Mouse (Mus musculus) Patski (cell line): Measurements from ENCODE around the gene Cda. TPM values are rescaled to one million over a fixed set of nuclear protein-coding genes. Genes with fewer than 3 reads are reported as not detected.
A peak's percentile ranks its signal among the peaks of the same experiment; 100 is the strongest.

Source experiments
- ATAC-seq: fragments of 100-300 bp; one replicate; pipeline ENCODE4 v1.8.0; 2021
- CTCF ChIA-PET: fragments of 350-600 bp; sonication (Branson Sonifier 250); formaldehyde crosslinking; loops from one replicate; lab custom pipeline; 2022; ENCODE audit warnings: inconsistent platforms; lab: Charles Lee
- POLR2A ChIA-PET: fragments of 350-600 bp; sonication (Branson Sonifier 250); formaldehyde crosslinking; loops from one replicate; lab custom pipeline; 2022; ENCODE audit warnings: antibody characterized with exemption, inconsistent platforms; lab: Charles Lee
- DNase-seq: peaks from one replicate; pipeline ENCODE4 v3.0.0-alpha.2; 2011; ENCODE audit warnings: low read depth, low spot score
- H3K27me3 ChIP-seq: fragments of 371-371 bp; one replicate; pipeline ENCODE4 v1.5.1; 2021
- CTCF ChIP-seq: fragments of 100-300 bp; IDR thresholded peaks from one replicate; pipeline ENCODE4 v1.5.1; 2021
- in situ Hi-C: fragments of 300-500 bp; cut with MboI; formaldehyde crosslinking; loops from 3 replicates; pipeline ENCODE4 v1.11.1; 2018; ENCODE audit warnings: low pct_unique_long_range_greater_than_20kb, mixed read lengths
- polyA plus RNA-seq: library from polyadenylated mRNA; unstranded; gene quantifications from one replicate; pipeline ENCODE4 v1.2.3, GENCODE M21; 2021

The Cda gene
- polyA plus RNA-seq, 1 experiment from 2014 or later, result 0.32 TPM

DNA sequence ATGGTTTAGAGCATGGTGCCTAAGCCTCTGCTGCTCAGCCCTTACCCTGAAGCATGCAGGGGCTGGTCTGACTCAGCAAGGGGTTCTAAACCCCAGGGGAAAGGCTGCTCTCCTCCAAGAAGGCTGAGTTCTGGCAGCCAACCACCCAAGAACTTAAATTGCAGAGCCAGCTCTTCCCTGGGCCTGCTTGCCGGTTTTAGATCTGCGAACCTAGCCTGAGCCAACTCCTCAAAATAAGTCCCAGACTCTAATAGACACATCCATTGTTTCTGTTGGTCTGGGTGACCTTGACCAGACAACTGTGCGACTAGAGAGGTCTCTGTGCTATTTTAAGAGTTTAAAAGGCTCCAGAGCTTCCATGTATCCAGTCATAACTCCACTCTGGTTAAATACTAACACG, 44.0 kb downstream of the Cda start:
- DNase-seq, result no peak
- POLR2A ChIA-PET, result no interaction called here
- in situ Hi-C loops, result no loop called here
- no peaks in the 10 kb centered on the region for H3K27me3 ChIP-seq
- ATAC-seq, result no peak
- CTCF ChIA-PET, result interaction anchor here (0.9 to 1.3 kb wide), 3 partner anchors 9 to 104 kb away, joined by 3 read pairs; no protein-coding TSS in a partner anchor
- TF ChIP-seq CTCF, result no peak

DNA sequence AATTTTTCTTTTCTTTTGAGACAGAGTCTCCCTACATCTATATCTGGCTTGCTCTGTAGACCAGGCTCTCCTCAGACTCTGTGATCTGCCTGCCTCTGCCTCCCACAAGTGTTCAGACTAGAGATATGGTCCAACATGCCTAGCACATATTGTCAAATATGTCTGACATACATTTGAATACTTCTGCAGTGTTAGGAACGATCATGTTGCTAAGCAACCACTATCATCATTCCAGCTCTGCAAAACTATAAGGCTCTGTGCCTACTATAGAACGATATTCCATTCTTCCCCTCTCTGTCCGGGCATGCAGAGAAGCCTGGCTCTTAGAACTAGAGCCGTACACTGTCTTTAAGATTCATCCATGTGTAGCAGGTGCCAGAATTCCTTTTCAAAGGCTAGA, 45.1 kb downstream of the Cda start:
- POLR2A ChIA-PET, result no interaction called here
- no peak for TF ChIP-seq CTCF
- CTCF ChIA-PET, result interaction anchor here (1.0 to 1.3 kb wide), 2 partner anchors 56 to 105 kb away, joined by 3 read pairs; no protein-coding TSS in a partner anchor
- DNase-seq (no peak), ATAC-seq (no peak)
- in situ Hi-C loops, result no loop called here
- H3K27me3 ChIP-seq, result no peaks in the 10 kb centered on the region

DNA sequence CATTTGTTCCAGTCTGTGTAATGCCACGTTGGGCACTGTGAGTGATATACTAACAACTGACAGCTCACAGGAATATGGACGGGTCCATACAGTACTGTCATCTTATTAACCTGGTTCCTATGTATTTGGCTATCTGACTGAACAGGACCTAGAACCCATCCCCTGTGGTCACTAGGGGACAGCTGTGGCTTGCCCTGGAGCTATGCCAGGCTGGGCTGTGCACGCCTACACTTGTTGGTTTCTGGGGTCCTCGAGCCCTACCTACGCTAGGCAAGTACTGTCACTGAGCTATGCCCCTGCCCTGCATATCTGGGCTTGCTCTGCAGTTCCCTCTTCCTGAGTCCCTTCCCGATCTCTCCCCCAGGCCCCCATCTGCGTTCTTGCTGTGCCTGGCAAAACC, 46.3 kb downstream of the Cda start:
- CTCF ChIA-PET, result interaction anchor here (1.3 kb wide), 1 partner anchor 58 kb away, joined by 3 read pairs; no protein-coding TSS in a partner anchor
- in situ Hi-C loops, result no loop called here
- no peaks in the 10 kb centered on the region for H3K27me3 ChIP-seq
- ATAC-seq, result no peak
- POLR2A ChIA-PET, result no interaction called here
- DNase-seq, result no peak
- no peak for TF ChIP-seq CTCF

DNA sequence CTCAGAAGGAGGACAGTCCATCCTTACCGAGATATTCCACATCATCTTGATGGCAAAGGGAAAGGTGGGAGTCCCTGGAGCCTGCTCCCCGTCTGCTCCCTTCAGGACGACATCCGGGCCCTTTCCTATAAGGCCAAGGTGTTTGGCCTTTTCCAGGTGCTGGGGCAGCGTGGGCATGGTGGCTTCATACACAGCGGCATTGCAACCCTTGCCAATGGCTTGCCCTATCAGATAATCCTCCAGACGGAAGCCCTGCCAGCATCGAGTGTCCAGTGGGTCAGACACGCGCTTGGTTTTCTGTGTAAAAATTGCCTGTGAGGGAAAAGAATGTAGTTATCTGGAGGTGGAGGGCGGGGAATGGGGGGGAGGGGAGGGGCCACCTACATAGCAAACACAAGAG, 47.1 kb downstream of the Cda start:
- DNase-seq (no peak), ATAC-seq (no peak)
- ChIA-PET CTCF (no interaction called here), POLR2A (interaction anchor here (0.5 to 1.0 kb wide), 2 partner anchors 8 to 16 kb away, joined by 3 read pairs; partner anchors contain the start of gene Ddost)
- H3K27me3 ChIP-seq, result no peaks in the 10 kb centered on the region
- in situ Hi-C loops, result no loop called here
- no peak for TF ChIP-seq CTCF

DNA sequence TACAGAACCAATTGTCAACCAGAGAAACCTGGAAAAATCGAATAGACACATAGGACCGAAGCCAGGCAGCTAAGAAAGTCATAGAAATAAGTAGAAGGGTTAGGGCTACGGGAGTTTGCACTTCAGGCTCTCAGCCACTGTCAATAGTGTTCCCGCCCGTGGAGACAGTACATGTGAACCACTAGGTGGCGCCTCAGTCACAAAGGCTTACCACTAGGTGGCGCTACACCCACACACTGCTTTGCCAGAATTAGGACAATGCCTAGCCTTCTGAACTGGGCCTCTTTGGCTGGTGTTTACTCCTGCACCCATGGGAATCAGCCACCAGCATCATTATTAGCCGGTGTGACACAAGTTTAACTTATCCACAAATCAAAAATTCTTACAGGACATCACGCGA, 48.3 kb downstream of the Cda start:
- POLR2A ChIA-PET, result interaction anchor here (1.0 kb wide), 1 partner anchor 15 kb away, joined by 3 read pairs; the partner anchor contains the start of gene Ddost
- no peak for DNase-seq

DNA sequence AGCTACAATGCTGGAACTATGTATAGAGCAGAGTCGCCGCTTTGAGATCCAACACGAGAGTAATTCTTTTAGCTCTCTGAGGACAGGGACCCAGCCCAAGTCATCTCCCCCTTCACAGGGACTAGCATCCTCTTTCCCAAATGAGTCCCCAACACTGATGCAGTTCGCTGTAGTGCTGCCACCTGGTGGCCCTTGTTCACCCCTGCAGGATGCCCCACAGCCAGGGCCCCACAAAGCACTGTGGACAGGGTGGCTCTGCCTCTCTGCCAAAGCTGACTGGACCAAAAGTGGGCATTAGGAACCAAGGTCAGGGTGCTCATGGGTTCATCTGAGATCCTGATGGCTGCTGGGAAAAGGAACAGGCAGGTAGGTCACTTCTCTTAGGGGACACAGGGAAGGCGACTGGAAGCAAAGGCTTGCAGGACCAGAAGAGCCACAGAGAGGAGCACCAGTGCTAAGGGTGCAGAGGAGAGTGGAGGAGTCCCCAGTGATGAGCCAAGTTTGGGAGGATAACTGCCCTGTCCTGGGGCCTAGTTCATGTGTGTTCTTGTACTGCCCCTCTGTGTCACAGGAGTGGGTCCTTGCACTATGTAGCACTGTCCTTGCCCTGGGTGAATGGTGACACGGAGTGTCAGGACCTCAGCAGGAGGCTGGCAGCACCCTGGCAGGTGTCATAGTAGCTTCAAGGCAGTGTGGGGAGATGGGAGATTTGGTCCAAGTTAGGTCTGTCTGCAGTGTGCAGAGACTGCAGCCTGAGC, 49.1 kb downstream of the Cda start:
- DNase-seq (no peak), ATAC-seq (peak; percentile 45)
- in situ Hi-C loops, result loop anchor here (5.0 to 10.0 kb wide), 3 partner anchors 59 to 474 kb away; no protein-coding TSS in a partner anchor
- ChIA-PET POLR2A (no interaction called here), CTCF (interaction anchor here (0.7 to 2.9 kb wide), 16 partner anchors 8 to 111 kb away, joined by 3 to 11 read pairs (median 3); partner anchors contain the start of genes Cda and Ddost)
- H3K27me3 ChIP-seq, result no peaks in the 10 kb centered on the region
- TF ChIP-seq CTCF, result no peak

More for the DNA sequence above, 48.3 kb downstream of the Cda start:
- ATAC-seq, result no peak
- no peak for TF ChIP-seq CTCF
- CTCF ChIA-PET, result interaction anchor here (0.7 to 2.9 kb wide), 12 partner anchors 9 to 108 kb away, joined by 3 to 11 read pairs (median 4); partner anchors contain the start of gene Cda
- in situ Hi-C loops, result loop anchor here (5.0 to 10.0 kb wide), 3 partner anchors 58 to 475 kb away; no protein-coding TSS in a partner anchor
- H3K27me3 ChIP-seq, result no peaks in the 10 kb centered on the region

DNA sequence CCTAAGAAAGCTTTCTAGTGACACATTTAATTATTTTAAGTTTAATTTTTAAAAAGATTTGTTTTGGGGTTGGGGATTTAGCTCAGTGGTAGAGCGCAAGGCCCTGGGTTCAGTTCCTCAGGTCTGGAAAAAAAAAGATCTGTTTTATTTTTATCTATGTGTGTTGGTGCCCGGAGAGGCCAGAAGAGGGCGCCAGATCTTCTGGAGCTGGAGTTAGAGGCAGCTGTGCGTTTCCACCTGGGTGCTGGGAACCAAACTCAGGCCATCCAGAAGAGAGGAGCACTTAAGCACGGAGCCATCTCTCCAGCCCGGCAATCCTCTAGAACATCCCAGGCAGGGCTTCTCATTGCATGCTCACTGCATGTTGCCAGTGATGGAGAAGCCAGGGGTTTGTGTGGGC, 51.4 kb downstream of the Cda start:
- DNase-seq (no peak), ATAC-seq (no peak)
- ChIA-PET CTCF (interaction anchor here (0.9 to 2.5 kb wide), 4 partner anchors 11 to 110 kb away, joined by 3 to 23 read pairs (median 6); partner anchors contain the start of gene Ddost), POLR2A (no interaction called here)
- H3K27me3 ChIP-seq, result no peaks in the 10 kb centered on the region
- no peak for TF ChIP-seq CTCF
- in situ Hi-C loops, result loop anchor here (5.0 to 10.0 kb wide), 3 partner anchors 61 to 472 kb away; no protein-coding TSS in a partner anchor

DNA sequence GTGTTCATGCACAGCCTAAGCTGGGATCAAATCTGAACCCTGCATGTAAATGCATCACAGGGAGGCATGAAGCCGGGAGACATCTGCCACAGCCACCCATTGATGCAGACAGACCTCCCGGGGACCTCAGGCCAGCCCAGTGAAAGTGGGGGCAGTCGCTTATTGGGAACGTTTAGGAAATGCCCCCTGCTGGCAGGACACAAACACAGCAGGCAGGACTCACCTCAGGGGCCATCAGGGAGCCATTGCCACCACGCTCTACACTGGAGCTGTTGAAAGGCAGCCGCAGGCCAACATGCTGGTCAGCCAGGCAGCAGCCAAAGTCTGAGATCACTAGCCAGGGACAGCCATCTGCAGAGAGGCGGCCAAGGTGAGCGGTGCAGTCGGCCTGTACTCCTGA, 52.0 kb downstream of the Cda start:
- ChIA-PET POLR2A (interaction anchor here (1.2 kb wide), 1 partner anchor 11 kb away, joined by 3 read pairs; the partner anchor contains the start of gene Ddost), CTCF (interaction anchor here (0.8 to 2.5 kb wide), 5 partner anchors 8 to 111 kb away, joined by 3 to 23 read pairs (median 5); partner anchors contain the start of gene Ddost)
- H3K27me3 ChIP-seq, result no peaks in the 10 kb centered on the region
- in situ Hi-C loops, result loop anchor here (5.0 to 10.0 kb wide), 3 partner anchors 62 to 471 kb away; no protein-coding TSS in a partner anchor
- TF ChIP-seq CTCF, result no peak
- DNase-seq (no peak), ATAC-seq (no peak)

DNA sequence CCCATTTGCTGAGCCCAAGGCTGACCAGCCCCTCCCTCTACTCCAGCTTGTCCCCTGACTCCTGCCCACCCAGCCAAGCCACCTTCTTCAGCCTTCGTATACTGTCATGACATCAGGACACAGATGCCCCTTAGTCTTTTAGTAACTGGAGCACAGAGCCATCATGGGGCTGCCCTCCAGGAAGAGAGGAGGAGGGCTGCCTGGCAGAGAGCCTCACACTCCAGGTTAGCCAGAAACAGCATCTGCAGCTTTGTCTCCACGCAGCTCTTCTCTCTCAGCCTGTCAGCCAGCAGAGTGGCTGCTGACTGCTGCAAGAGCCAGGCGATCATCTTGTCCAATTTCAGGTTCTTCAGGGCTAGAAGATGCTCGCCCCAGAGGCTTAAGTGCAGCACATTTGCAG, 54.0 kb downstream of the Cda start:
- CTCF ChIA-PET, result no interaction called here
- H3K27me3 ChIP-seq, result no peaks in the 10 kb centered on the region
- no peak for TF ChIP-seq CTCF
- ATAC-seq (no peak), DNase-seq (no peak)
- POLR2A ChIA-PET, result no interaction called here
- in situ Hi-C loops, result loop anchor here (10.0 kb wide), 1 partner anchor 469 kb away; no protein-coding TSS in a partner anchor

DNA sequence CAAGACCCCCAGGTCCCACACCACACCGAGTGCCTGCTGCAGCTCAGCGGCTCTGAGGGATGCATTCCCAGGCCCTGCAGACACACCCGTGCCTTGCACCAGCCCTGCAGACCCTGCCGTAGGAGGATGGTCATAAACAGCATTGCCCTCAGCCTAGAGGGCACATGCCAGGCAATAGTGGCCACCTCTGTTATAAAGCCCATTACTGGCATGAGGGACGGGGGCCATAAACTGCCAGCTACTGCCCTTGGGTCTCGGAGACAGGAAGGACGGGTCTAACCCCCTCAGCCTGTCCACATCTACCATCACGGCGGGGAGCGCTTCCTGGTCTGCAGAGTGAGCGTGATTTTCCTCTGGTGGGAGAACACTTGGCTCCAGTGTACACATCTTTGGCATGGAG, 54.8 kb downstream of the Cda start:
- ChIA-PET CTCF (no interaction called here), POLR2A (no interaction called here)
- no peak for TF ChIP-seq CTCF
- in situ Hi-C loops, result loop anchor here (10.0 kb wide), 1 partner anchor 468 kb away; no protein-coding TSS in a partner anchor
- ATAC-seq (no peak), DNase-seq (no peak)
- no peaks in the 10 kb centered on the region for H3K27me3 ChIP-seq
